8 mouse cellular contexts compared by ENCODE assay signal in the genomic region with DNA sequence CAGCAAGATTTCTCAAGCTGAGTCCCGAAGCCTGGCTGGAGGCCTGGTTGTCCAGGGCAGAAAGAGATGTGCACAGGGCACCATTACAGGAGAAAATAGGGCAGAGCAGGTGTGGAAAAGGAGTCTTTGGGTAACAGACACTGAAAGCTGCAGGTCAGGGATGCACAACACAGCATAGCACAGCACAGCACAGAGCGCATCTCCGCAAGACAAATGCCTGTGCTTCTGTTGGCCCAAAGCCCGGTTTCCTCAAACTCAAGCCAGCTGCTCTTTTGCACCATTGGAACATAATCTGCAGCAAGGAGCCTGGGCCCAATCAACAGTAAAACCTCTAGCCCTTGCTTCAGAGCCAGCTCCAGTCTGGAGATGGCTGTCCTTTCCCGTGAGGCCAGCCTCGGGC.
DNase-seq lines count a peak whose midpoint lies in the region; ATAC-seq and TF ChIP-seq lines count a peak whose summit lies in the region.

No protein-coding gene starts in this region.

- H3K4me3 ChIP-seq in lung, adult 2 months (replicated peaks; ENCODE audit: extremely low read depth, low read depth, low read length): no peak overlapping the region

- no peak for ATAC-seq in monocyte, adult 5-6 weeks (replicated peaks; ENCODE audit: insufficient number of reproducible peaks, low FRiP score, low TSS enrichment, poor library complexity, severe bottlenecking)

- DNase-seq in lung, adult 18-20 months: peak; percentile 2 to 13
- no peak for DNase-seq in lung, adult 2 months
- DNase-seq in cerebellum, adult 9-11 months: peak; percentile 72
- DNase-seq in gastrocnemius, postnatal 25 days: peak; percentile 50
- peak; percentile 61 for DNase-seq in layer of hippocampus, adult 9-10 months (ENCODE audit: low spot score)
- peak; percentile 47 for DNase-seq in ovary, postnatal 36 days (ENCODE audit: low spot score)
- no peak for DNase-seq in thymus, postnatal 0 days (ENCODE audit: low spot score)

- no peak for TF ChIP-seq CTCF in lung, adult 2 months (IDR thresholded peaks at IDR 0.05; ENCODE audit: insufficient read depth, low read length)

- H3K4me1 ChIP-seq in lung, adult 2 months (ENCODE audit: control insufficient read depth, insufficient read depth, low read length): no peaks in the 10 kb centered on the region

- WGBS in lung, adult 2 months: 63% methylated on average over 6 of the region's 6 CpGs

- no peak for TF ChIP-seq POLR2A in lung, adult 2 months (IDR thresholded peaks at IDR 0.05; ENCODE audit: borderline replicate concordance, extremely low read depth, low read depth, low read length)

Comparison
In these comparisons a context has a peak if more than half of its experiments do, and no peak if none do; other contexts are left out.
1. DNase-seq: peak in lung, adult 18-20 months (2 of 2), cerebellum, adult 9-11 months (single experiment), gastrocnemius, postnatal 25 days (single experiment), layer of hippocampus, adult 9-10 months (single experiment) and ovary, postnatal 36 days (single experiment); none in lung, adult 2 months (single experiment) and thymus, postnatal 0 days (single experiment).